Mouse (Mus musculus): ENCODE data around the gene Pdzd3.
"Not testable (repeated sequence)": the region's sequence is repeated elsewhere in the genome, so short reads cannot be mapped to it uniquely, and the experiment has no call there.

Pdzd3 gene

GRCm38 (mm10) chr9:44251314-44251713 lies at the start of gene Pdzd3:
Gene Pdzd3, minus strand, starts transcription at chr9:44251471.
- DNase-seq (ENCODE audit: low read depth, low spot score): no peak

- DNase-seq (ENCODE audit: low read depth, low spot score): not testable (repeated sequence)
These were observed 48.7 kb upstream of the Pdzd3 start for GRCm38 (mm10) chr9:44300001-44300400.

GRCm38 (mm10) chr9:44292490-44292889 lies 41.2 kb upstream of the Pdzd3 start:
- no peak for DNase-seq (ENCODE audit: low read depth, low spot score)

GRCm38 (mm10) chr9:44288959-44289291 lies 37.7 kb upstream of the Pdzd3 start:
- DNase-seq (ENCODE audit: low read depth, low spot score): no peak

- no peak for DNase-seq (ENCODE audit: low read depth, low spot score)
These were observed 37.0 kb upstream of the Pdzd3 start, which contains the start of gene Abcg4 for GRCm38 (mm10) chr9:44288076-44288958. Gene Abcg4, minus strand, starts transcription at chr9:44288615.

- DNase-seq (ENCODE audit: low read depth, low spot score): no peak
These were observed 36.3 kb upstream of the Pdzd3 start for GRCm38 (mm10) chr9:44287401-44288075.

GRCm38 (mm10) chr9:44287003-44287400 lies 35.7 kb upstream of the Pdzd3 start:
- no peak for DNase-seq (ENCODE audit: low read depth, low spot score)

- no peak for DNase-seq (ENCODE audit: low read depth, low spot score)
These were observed 35.1 kb upstream of the Pdzd3 start for GRCm38 (mm10) chr9:44286256-44286850.

GRCm38 (mm10) chr9:44283183-44283582 lies 31.9 kb upstream of the Pdzd3 start:
- DNase-seq (ENCODE audit: low read depth, low spot score): no peak

GRCm38 (mm10) chr9:44269973-44270372 lies 18.7 kb upstream of the Pdzd3 start:
- DNase-seq (ENCODE audit: low read depth, low spot score): no peak

- DNase-seq (ENCODE audit: low read depth, low spot score): no peak
These were observed 17.8 kb upstream of the Pdzd3 start for GRCm38 (mm10) chr9:44269077-44269476.

- DNase-seq (ENCODE audit: low read depth, low spot score): no peak
These were observed 17.2 kb upstream of the Pdzd3 start, which contains the start of gene Nlrx1 for GRCm38 (mm10) chr9:44268432-44268831. Gene Nlrx1, minus strand, starts transcription at chr9:44268599.

- peak; percentile 63 for DNase-seq (ENCODE audit: low read depth, low spot score)
These were observed 16.7 kb upstream of the Pdzd3 start for GRCm38 (mm10) chr9:44268027-44268360.

GRCm38 (mm10) chr9:44267319-44268026 lies 16.2 kb upstream of the Pdzd3 start:
- DNase-seq (ENCODE audit: low read depth, low spot score): no peak

GRCm38 (mm10) chr9:44266478-44267226 lies 15.4 kb upstream of the Pdzd3 start:
- DNase-seq (ENCODE audit: low read depth, low spot score): no peak

GRCm38 (mm10) chr9:44261388-44261787 lies 10.1 kb upstream of the Pdzd3 start:
- no peak for DNase-seq (ENCODE audit: low read depth, low spot score)

GRCm38 (mm10) chr9:44259014-44259413 lies 7.7 kb upstream of the Pdzd3 start:
- no peak for DNase-seq (ENCODE audit: low read depth, low spot score)

- DNase-seq (ENCODE audit: low read depth, low spot score): no peak
These were observed 4.9 kb upstream of the Pdzd3 start for GRCm38 (mm10) chr9:44256213-44256612.

GRCm38 (mm10) chr9:44255136-44255521 lies 3.9 kb upstream of the Pdzd3 start:
- no peak for DNase-seq (ENCODE audit: low read depth, low spot score)

GRCm38 (mm10) chr9:44254508-44255135 lies 3.4 kb upstream of the Pdzd3 start:
- no peak for DNase-seq (ENCODE audit: low read depth, low spot score)

- no peak for DNase-seq (ENCODE audit: low read depth, low spot score)
These were observed 2.2 kb upstream of the Pdzd3 start for GRCm38 (mm10) chr9:44253441-44253840.
